Mouse (Mus musculus) C2C12 (cell line): ENCODE measurements around the gene Fabp1. TPM values are rescaled to one million over a fixed set of nuclear protein-coding genes. Genes with fewer than 3 reads are reported as not detected.

ENCODE experiments used
- H3K27me3 ChIP-seq: one replicate; pipeline ENCODE4 v1.6.1; 2011; ENCODE audit not compliant: control insufficient read depth, insufficient read depth, insufficient read length
- H3K36me3 ChIP-seq: one replicate; pipeline ENCODE4 v1.6.1; 2011; ENCODE audit not compliant: control insufficient read depth, insufficient read depth
- H3K4me3 ChIP-seq: one replicate; pipeline ENCODE4 v1.5.1; 2011; ENCODE audit warnings: mild to moderate bottlenecking, control low read depth; ENCODE audit not compliant: poor library complexity, insufficient read depth, severe bottlenecking
- H3K79me2 ChIP-seq: one replicate; pipeline ENCODE4 v1.6.1; 2011; ENCODE audit not compliant: control insufficient read depth, insufficient read depth
- H3K79me3 ChIP-seq: one replicate; pipeline ENCODE4 v1.6.1; 2011; ENCODE audit warnings: low read depth, control low read depth
- H3ac ChIP-seq: one replicate; pipeline ENCODE3; 2011; ENCODE audit warnings: low read depth; ENCODE audit not compliant: control insufficient read depth, insufficient read length
- CEBPB ChIP-seq: IDR thresholded peaks from one replicate; pipeline ENCODE4 v1.6.1; 2011; ENCODE audit warnings: low read depth, mild to moderate bottlenecking, control low read depth, moderate library complexity
- CTCF ChIP-seq: IDR thresholded peaks from one replicate; pipeline ENCODE4 v1.5.1; 2011; ENCODE audit not compliant: control insufficient read depth, insufficient read depth, insufficient read length
- FOSL1 ChIP-seq: IDR thresholded peaks from one replicate; pipeline ENCODE4 v1.8.0; 2011; ENCODE audit warnings: mild to moderate bottlenecking, low read length; ENCODE audit not compliant: poor library complexity, insufficient read depth, severe bottlenecking
- MAX ChIP-seq: IDR thresholded peaks from one replicate; pipeline ENCODE4 v1.6.1; 2011; ENCODE audit warnings: mild to moderate bottlenecking, control low read depth
- MYOD1 ChIP-seq: IDR thresholded peaks from one replicate; pipeline ENCODE4 v1.6.1; 2011; ENCODE audit warnings: low read depth; ENCODE audit not compliant: control insufficient read depth, insufficient read length
- MYOG ChIP-seq: IDR thresholded peaks from one replicate; pipeline ENCODE4 v1.6.1; 2011; ENCODE audit not compliant: control insufficient read depth, insufficient read length; ENCODE audit errors: extremely low read depth
- USF1 ChIP-seq: IDR thresholded peaks from one replicate; pipeline ENCODE4 v1.6.1; 2011; ENCODE audit warnings: low read depth, mild to moderate bottlenecking, control low read depth, moderate library complexity
- polyA plus RNA-seq: library from polyadenylated mRNA; unstranded; fragments of >200 nt; fragmentation: generic; extraction: Trizol; gene quantifications from one replicate; pipeline ENCODE4 v1.2.1, GENCODE M21; 2012; ENCODE audit warnings: missing spikeins

The Fabp1 gene
- polyA plus RNA-seq, 1 experiment: not detected

DNA sequence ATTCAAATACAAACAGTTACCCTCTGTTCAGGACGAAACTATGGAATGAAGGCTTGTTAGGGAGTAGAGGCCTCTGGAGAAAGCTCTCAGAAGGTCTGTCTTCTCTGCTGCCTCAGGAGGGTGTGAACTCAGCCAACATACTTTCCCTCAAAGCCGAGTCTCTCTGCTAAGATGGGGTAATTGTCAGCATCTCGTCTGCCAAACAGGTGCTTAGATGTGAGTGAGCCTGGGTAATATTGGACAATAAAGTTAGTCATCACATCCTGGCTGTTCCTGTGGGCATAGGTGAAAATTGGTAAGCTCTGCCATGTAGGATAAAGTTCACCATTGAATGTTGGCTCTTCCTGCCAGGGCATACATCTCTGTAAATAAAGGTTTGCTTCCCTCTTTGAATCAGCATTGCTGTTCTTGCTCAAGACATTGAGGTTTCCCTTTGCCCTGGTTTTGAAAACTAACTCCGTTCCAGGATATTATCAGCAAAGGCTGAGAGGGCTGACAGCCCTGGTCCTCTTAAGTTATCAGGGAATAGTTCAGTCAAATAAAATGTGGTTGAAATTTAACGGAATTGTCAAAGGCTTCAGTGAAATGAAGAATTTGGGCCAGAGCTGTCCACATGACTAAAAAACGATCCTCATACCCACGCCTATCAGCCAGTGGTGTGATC is 14.6 kb upstream of the Fabp1 start:
- no peak overlapping the region for H3K4me3 ChIP-seq
- H3K27me3 ChIP-seq: no peaks in the 10 kb centered on the region
- TF ChIP-seq USF1 (no peak), MAX (no peak), MYOD1 (no peak), MYOG (no peak), CEBPB (no peak), CTCF (no peak), FOSL1 (no peak)
- no peak overlapping the region for H3ac ChIP-seq
- H3K79me2 ChIP-seq: no peaks in the 10 kb centered on the region
- H3K36me3 ChIP-seq: no peaks in the 10 kb centered on the region
- H3K79me3 ChIP-seq: no peaks in the 10 kb centered on the region

GRCm38 (mm10) chr6:71189578-71189977 is 10.0 kb upstream of the Fabp1 start:
- H3K79me2 ChIP-seq: no peaks in the 10 kb centered on the region
- TF ChIP-seq MAX: no peak
- no peak for TF ChIP-seq USF1
- no peak for TF ChIP-seq MYOD1
- no peak for TF ChIP-seq CTCF
- no peak for TF ChIP-seq MYOG
- TF ChIP-seq CEBPB: no peak
- no peak for TF ChIP-seq FOSL1
- H3K4me3 ChIP-seq: no peak overlapping the region
- no peaks in the 10 kb centered on the region for H3K79me3 ChIP-seq
- H3ac ChIP-seq: no peak overlapping the region
- no peaks in the 10 kb centered on the region for H3K27me3 ChIP-seq
- no peaks in the 10 kb centered on the region for H3K36me3 ChIP-seq

DNA sequence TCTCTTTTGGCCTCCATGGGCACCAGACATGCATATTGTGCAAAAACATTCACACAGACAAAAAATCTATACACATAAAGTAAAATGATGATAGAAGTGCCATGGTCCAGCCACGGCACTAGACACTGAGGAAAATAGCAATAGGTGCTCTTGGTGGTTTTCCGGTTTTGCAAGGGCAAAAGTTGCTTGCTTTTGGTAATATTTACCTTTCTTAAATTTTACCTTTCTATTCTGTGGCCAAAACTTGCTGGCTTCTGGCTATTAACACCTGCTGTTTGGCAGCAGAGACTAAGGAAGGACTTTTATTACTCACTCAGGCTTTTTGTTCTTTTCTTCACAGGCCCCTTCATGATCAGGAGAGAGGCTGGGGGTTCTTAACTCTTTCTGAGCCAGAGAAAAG is 9.1 kb upstream of the Fabp1 start:
- Histone ChIP-seq H3K27me3 (no peaks in the 10 kb centered on the region), H3K79me2 (no peaks in the 10 kb centered on the region), H3K79me3 (no peaks in the 10 kb centered on the region), H3ac (no peak overlapping the region), H3K36me3 (no peaks in the 10 kb centered on the region), H3K4me3 (no peak overlapping the region)
- TF ChIP-seq CEBPB (no peak), FOSL1 (no peak), MYOG (no peak), USF1 (no peak), MAX (no peak), MYOD1 (no peak), CTCF (no peak)

DNA sequence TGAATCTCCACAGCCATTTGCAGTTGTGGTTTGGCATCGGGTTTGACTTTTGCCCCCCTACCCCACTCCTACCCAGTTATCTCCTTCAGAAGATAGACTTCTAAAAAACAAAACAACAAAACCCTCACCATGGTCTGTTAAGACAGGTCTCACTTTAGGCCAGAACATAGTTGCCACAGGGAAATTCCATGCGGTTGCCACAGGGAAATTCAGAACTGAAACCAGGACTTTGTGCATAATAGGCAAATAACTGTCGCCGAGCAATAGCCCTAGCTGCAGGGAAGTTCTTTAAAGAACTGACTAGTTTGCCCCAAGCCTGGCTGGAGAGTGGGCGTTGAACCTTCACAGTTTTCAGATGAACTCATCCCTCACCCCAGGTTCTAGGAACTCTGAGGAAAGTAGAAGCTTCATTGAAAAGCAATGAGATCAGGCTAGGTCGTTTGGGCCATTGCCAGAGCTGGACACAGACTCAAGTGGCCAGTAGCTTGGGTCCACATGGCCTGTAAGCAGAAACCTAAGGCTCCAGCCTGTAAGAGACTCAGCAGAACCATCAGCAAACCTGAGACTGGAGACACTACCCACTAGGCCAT is 6.4 kb upstream of the Fabp1 start:
- H3K79me2 ChIP-seq: no peaks in the 10 kb centered on the region
- TF ChIP-seq MYOD1 (no peak), FOSL1 (no peak), CTCF (no peak)
- no peaks in the 10 kb centered on the region for H3K36me3 ChIP-seq
- no peaks in the 10 kb centered on the region for H3K27me3 ChIP-seq
- H3K4me3 ChIP-seq: no peak overlapping the region
- no peaks in the 10 kb centered on the region for H3K79me3 ChIP-seq
- no peak overlapping the region for H3ac ChIP-seq

- TF ChIP-seq CTCF (no peak), FOSL1 (no peak), CEBPB (no peak), MAX (no peak), MYOD1 (no peak), USF1 (no peak), MYOG (no peak)
- Histone ChIP-seq H3K79me3 (no peaks in the 10 kb centered on the region), H3K4me3 (no peak overlapping the region), H3K79me2 (no peaks in the 10 kb centered on the region), H3K27me3 (no peaks in the 10 kb centered on the region), H3K36me3 (no peaks in the 10 kb centered on the region), H3ac (no peak overlapping the region)
Measured at GRCm38 (mm10) chr6:71196107-71196506, 3.5 kb upstream of the Fabp1 start.
